Mouse (Mus musculus): ENCODE data around the gene Gm9195.

DNA sequence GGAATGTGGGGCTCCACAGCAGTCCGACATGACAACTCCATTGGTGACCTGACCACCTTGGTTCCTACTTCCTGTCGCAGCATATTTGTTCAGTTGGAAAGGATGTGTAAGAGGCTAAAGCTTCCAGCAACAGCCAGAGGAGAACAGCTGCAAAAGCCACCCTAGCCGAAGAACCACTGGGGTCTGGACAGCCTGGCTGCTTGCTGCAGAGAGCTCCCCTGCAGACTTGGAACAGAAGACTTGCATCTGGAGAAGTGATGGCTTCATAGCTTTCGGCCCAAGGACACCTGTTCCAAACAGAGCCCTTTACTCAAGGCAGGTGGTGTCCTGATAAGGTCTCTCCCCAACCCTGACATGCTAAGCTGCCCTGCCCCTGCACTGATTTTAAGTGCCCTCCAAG lies 102.3 kb downstream of the Gm9195 start:
- no peak for TF ChIP-seq MAX (IDR thresholded peaks at IDR 0.05; ENCODE audit: low read depth)
- TF ChIP-seq POLR2A (IDR thresholded peaks at IDR 0.05; ENCODE audit: insufficient read length, low read depth), result no peak
- TF ChIP-seq MYOD1 (IDR thresholded peaks at IDR 0.05; ENCODE audit: control insufficient read depth in 1 of 3, insufficient read length in 2 of 3, low read depth in 2 of 3), result no peak
- TF ChIP-seq MYOG (IDR thresholded peaks at IDR 0.05; ENCODE audit: control insufficient read depth in 1 of 3, insufficient read depth in 1 of 3, insufficient read length in 2 of 3, low read depth in 2 of 3), result no peak
- no peak for TF ChIP-seq USF1 (IDR thresholded peaks at IDR 0.05; ENCODE audit: low read depth)
- no peak for TF ChIP-seq SRF (IDR thresholded peaks at IDR 0.05; ENCODE audit: control insufficient read depth, insufficient read length, low read depth)
- TF ChIP-seq CEBPB (IDR thresholded peaks at IDR 0.05; ENCODE audit: insufficient read depth, poor library complexity, severe bottlenecking), result no peak
- no peak for TF ChIP-seq POLR2AphosphoS2 (IDR thresholded peaks at IDR 0.05; ENCODE audit: insufficient read length, low read depth)
- TF ChIP-seq REST (IDR thresholded peaks at IDR 0.05; ENCODE audit: insufficient read depth, insufficient read length), result no peak
- no peak for TF ChIP-seq E2F4 (IDR thresholded peaks at IDR 0.05; ENCODE audit: insufficient read depth)
- no peak for TF ChIP-seq TCF3 (IDR thresholded peaks at IDR 0.05; ENCODE audit: insufficient read length, low read depth)
- TF ChIP-seq TCF12 (IDR thresholded peaks at IDR 0.05; ENCODE audit: insufficient read depth, poor library complexity, severe bottlenecking), result no peak
